Mouse (Mus musculus) heart, embryonic 10.5 days (tissue): ENCODE data around the gene Anxa6. TPM values are rescaled to one million over a fixed set of nuclear protein-coding genes. Genes with fewer than 3 reads are reported as not detected.
A peak's percentile ranks its signal among the peaks of the same experiment; 100 is the strongest.

Source experiments
- DNase-seq: peaks from one replicate; pipeline ENCODE4 v3.0.0-alpha.2; 2017; ENCODE audit warnings: low spot score
- H3K27ac ChIP-seq: fragments of 300-500 bp; sonication (generic); 2 replicates; pipeline ENCODE4 v1.5.1; 2016; ENCODE audit warnings: mild to moderate bottlenecking
- H3K27me3 ChIP-seq: fragments of 300-500 bp; sonication (generic); 2 replicates; pipeline ENCODE4 v1.6.1; 2016; ENCODE audit warnings: mild to moderate bottlenecking; ENCODE audit not compliant: poor library complexity, insufficient read depth, severe bottlenecking
- H3K36me3 ChIP-seq: fragments of 300-500 bp; sonication (generic); 2 replicates; pipeline ENCODE4 v1.6.1; 2016; ENCODE audit warnings: mild to moderate bottlenecking, moderate library complexity
- H3K4me1 ChIP-seq: fragments of 300-500 bp; sonication (generic); 2 replicates; pipeline ENCODE4 v1.6.1; 2016; ENCODE audit warnings: mild to moderate bottlenecking
- H3K4me3 ChIP-seq: fragments of 300-500 bp; sonication (generic); 2 replicates; pipeline ENCODE4 v1.5.1; 2016; ENCODE audit warnings: mild to moderate bottlenecking, moderate library complexity
- H3K9me3 ChIP-seq: fragments of 300-500 bp; sonication (generic); 2 replicates; pipeline ENCODE4 v1.6.1; 2016; ENCODE audit warnings: mild to moderate bottlenecking, moderate library complexity
- WGBS: fragments of 180-500 bp; shearing (Covaris S2); methylation state at CpG from one replicate; pipeline ENCODE4 v1.1.7; 2016; 5-methylcytosine and 5-hydroxymethylcytosine counted together
- polyA plus RNA-seq: library from polyadenylated mRNA; unstranded; fragments of >200 nt; fragmentation: Nextera tagmentation; extraction: Ambion mirVana; gene quantifications from 2 replicates; pipeline ENCODE4 v1.2.1, GENCODE M21; 2016

Gene Anxa6
- 255 and 342 TPM in 2 replicates for polyA plus RNA-seq

DNA sequence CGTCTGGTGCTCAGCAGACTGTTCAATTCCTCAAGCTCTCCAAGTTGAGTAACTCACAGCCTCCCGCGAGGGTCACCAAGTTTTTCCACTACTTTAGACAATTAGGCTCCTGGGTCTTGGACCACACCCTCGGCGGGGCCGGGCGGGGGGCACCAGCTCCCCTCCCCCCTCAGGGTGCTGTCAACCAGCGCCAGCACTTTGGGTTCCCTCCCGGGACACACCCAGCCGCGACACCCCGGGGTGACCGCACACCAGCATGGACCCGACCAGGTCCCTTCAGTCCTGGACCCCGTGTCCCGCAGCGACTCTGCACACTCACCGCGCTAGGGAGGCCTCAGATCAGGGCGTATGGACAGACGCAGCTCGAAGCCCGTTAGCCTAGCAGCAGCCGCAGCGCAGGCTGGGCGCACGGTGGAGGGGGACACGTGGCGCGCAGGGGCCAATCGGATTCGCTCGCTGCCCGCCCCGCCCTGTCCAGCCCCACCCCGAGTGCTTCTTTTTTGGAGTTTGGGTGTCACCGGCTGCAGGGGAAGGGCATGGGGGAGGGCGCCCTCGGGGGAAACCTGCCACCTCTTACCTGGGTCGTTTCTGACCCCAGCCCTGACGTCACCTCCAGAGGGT, at the start of gene Anxa6:
Anxa6 (minus strand) TSS at position 406 of the 621 bp plus-strand sequence.
- DNase-seq: peak; percentile 92
- peaks cover 45% of the 10 kb centered on the region for H3K4me1 ChIP-seq
- under 1% methylated on average over 40 of the region's 41 CpGs for WGBS
- H3K27me3 ChIP-seq: no peaks in the 10 kb centered on the region
- peak within 1 kb of the TSS; percentile 94 for H3K27ac ChIP-seq
- 0 out of 2 replicates have a peak, but pooled peaks cover 4% of the 10 kb centered on the region for H3K36me3 ChIP-seq
- peak within 1 kb of the TSS; percentile 87 for H3K4me3 ChIP-seq
- H3K9me3 ChIP-seq: no peaks in the 10 kb centered on the region

- Histone ChIP-seq H3K36me3 (no peaks in the 10 kb centered on the region), H3K4me3 (no peak overlapping the region), H3K27me3 (no peaks in the 10 kb centered on the region), H3K4me1 (peaks cover 44% of the 10 kb centered on the region), H3K27ac (no peak overlapping the region), H3K9me3 (peaks cover 6% of the 10 kb centered on the region; the same call in 1 of the 2 replicates)
- DNase-seq: no peak
- 87% methylated on average over 9 of the region's 9 CpGs for WGBS
These were observed 48.0 kb upstream of the Anxa6 start for GRCm38 (mm10) chr11:55081206-55081605.

DNA sequence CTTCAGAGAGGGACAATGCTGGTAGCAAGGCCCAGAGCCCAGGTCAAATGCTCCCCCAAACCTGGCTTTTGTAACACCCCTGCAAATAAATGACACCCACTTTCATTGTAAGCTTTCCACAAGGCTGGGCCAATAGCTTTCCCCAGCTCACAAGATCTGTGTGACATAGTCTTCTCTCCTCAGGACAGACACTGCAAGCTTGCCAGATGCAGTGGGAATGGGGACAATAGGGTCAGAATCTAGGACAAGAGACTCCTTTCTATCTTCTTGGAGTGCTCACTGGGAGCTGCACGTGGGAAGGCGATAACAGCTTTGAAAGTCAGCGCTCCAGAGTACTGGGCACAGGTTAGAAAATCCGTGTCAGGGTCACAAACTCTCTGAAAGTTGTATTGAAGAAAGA, 45.9 kb upstream of the Anxa6 start:
- Histone ChIP-seq H3K9me3 (peaks cover 6% of the 10 kb centered on the region; the same call in 1 of the 2 replicates), H3K36me3 (no peaks in the 10 kb centered on the region), H3K27me3 (no peaks in the 10 kb centered on the region), H3K4me1 (peaks cover 39% of the 10 kb centered on the region), H3K27ac (peak overlapping the region; percentile 5; the same call in 1 of the 2 replicates), H3K4me3 (no peak overlapping the region)
- no peak for DNase-seq
- 74% methylated on average over 4 of the region's 4 CpGs for WGBS

DNA sequence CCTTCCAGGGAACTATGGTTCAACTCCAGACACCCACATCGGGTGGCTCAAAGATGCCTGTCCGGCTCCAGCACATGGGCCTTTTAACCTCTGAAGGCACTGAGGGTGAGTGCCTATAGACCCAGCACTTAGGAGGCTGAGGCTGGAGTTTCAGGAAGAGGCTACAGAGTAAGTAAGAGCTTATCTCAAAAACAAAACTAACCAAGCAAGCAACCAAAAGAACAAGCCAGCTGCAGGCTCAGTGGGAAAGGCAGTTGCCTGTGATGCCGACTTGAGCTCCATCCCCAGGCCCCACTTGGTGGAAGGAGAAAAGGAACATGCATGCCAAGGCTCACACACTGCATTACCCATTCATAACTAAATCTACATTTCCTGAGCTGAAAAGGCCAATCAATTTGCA, 45.3 kb upstream of the Anxa6 start:
- Histone ChIP-seq H3K9me3 (peaks cover 6% of the 10 kb centered on the region; the same call in 1 of the 2 replicates), H3K4me3 (peak overlapping the region; percentile 62), H3K27ac (peak overlapping the region; percentile 93), H3K27me3 (no peaks in the 10 kb centered on the region), H3K36me3 (no peaks in the 10 kb centered on the region), H3K4me1 (peaks cover 41% of the 10 kb centered on the region)
- WGBS: 44% methylated on average over 3 of the region's 3 CpGs
- DNase-seq: no peak

- peaks cover 48% of the 10 kb centered on the region for H3K4me1 ChIP-seq
- under 1% methylated on average over 50 of the region's 50 CpGs for WGBS
- peaks cover 6% of the 10 kb centered on the region; the same call in 1 of the 2 replicates for H3K9me3 ChIP-seq
- peak within 1 kb of the TSS; percentile 93 for H3K27ac ChIP-seq
- peak within 1 kb of the TSS; percentile 62 for H3K4me3 ChIP-seq
- H3K27me3 ChIP-seq: no peaks in the 10 kb centered on the region
- DNase-seq: peak; percentile 82
- H3K36me3 ChIP-seq: no peaks in the 10 kb centered on the region
These were observed 44.3 kb upstream of the Anxa6 start, which contains the start of gene Ccdc69 for GRCm38 (mm10) chr11:55077331-55078231. TSS of gene Ccdc69 (minus strand) at chr11:55078131.

GRCm38 (mm10) chr11:55076234-55076633, 43.0 kb upstream of the Anxa6 start:
- DNase-seq: no peak
- H3K27me3 ChIP-seq: no peaks in the 10 kb centered on the region
- H3K4me3 ChIP-seq: no peak overlapping the region
- H3K36me3 ChIP-seq: no peaks in the 10 kb centered on the region
- WGBS: 86% methylated on average over 5 of the region's 5 CpGs
- peaks cover 48% of the 10 kb centered on the region for H3K4me1 ChIP-seq
- peaks cover 4% of the 10 kb centered on the region; the same call in 1 of the 2 replicates for H3K9me3 ChIP-seq
- 0 out of 2 replicates have a peak overlapping the region, but pooled peaks have one; percentile 93 for H3K27ac ChIP-seq

- Histone ChIP-seq H3K27me3 (no peaks in the 10 kb centered on the region), H3K4me3 (no peak overlapping the region), H3K27ac (peak overlapping the region; percentile 47; the same call in 1 of the 2 replicates), H3K4me1 (peaks cover 48% of the 10 kb centered on the region), H3K36me3 (no peaks in the 10 kb centered on the region), H3K9me3 (peaks cover 4% of the 10 kb centered on the region; the same call in 1 of the 2 replicates)
- DNase-seq: no peak
- 72% methylated on average over 2 of the region's 2 CpGs for WGBS
These were observed 42.4 kb upstream of the Anxa6 start for GRCm38 (mm10) chr11:55075602-55076001.

DNA sequence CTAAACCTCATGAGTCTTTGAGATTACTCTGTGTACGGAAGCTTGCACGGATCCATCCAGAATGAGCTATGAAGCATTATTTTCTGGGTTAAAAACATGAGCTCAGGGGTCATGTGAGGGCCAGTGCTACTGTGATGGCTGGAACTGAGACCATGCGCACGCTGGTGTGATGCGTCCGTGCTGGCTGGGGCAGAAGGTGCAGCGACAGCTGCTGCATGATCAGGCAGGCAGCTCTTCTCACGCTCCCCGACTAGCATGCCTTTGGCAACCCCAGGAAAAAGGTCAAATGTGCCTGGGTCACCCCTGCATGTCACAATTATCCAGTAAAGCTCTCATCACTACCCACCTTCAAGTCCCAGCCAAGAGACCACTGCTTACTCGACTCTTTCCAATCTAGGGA, 39.9 kb upstream of the Anxa6 start:
- WGBS: 63% methylated on average over 10 of the region's 10 CpGs
- DNase-seq: no peak
- no peaks in the 10 kb centered on the region for H3K27me3 ChIP-seq
- H3K4me1 ChIP-seq: peaks cover 46% of the 10 kb centered on the region
- H3K36me3 ChIP-seq: no peaks in the 10 kb centered on the region
- no peaks in the 10 kb centered on the region for H3K9me3 ChIP-seq
- H3K4me3 ChIP-seq: no peak overlapping the region
- peak overlapping the region; percentile 66 for H3K27ac ChIP-seq

DNA sequence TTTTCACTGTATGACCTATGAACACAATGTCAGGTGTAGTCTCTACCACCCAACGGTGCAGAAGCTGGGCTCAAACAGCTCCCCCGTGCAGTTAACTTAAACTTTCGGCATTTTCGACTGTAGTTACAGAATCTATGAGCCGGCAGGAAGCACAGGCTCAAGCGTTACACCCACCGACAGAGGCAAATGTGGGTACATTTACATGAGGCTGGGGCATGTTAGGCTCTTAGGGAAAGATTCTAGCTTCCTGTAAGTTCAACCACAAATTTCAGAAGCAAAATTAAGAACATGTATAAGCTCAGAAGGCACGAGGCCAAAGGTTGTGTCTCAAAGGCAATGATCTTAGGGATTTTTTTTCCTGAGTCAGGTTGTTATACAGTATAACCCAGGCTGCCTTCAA, 39.2 kb upstream of the Anxa6 start:
- WGBS: 79% methylated on average over 8 of the region's 8 CpGs
- no peaks in the 10 kb centered on the region for H3K9me3 ChIP-seq
- H3K4me3 ChIP-seq: no peak overlapping the region
- no peak for DNase-seq
- H3K36me3 ChIP-seq: no peaks in the 10 kb centered on the region
- no peaks in the 10 kb centered on the region for H3K27me3 ChIP-seq
- peaks cover 39% of the 10 kb centered on the region for H3K4me1 ChIP-seq
- H3K27ac ChIP-seq: no peak overlapping the region

- Histone ChIP-seq H3K27me3 (no peaks in the 10 kb centered on the region), H3K4me3 (no peak overlapping the region), H3K9me3 (no peaks in the 10 kb centered on the region), H3K4me1 (peaks cover 28% of the 10 kb centered on the region), H3K27ac (no peak overlapping the region), H3K36me3 (no peaks in the 10 kb centered on the region)
- WGBS: 81% methylated on average over 5 of the region's 5 CpGs
- no peak for DNase-seq
These were observed 38.1 kb upstream of the Anxa6 start for GRCm38 (mm10) chr11:55071344-55071743.

GRCm38 (mm10) chr11:55069023-55069422, 35.8 kb upstream of the Anxa6 start:
- Histone ChIP-seq H3K36me3 (no peaks in the 10 kb centered on the region), H3K27ac (peak overlapping the region; percentile 79), H3K4me1 (peaks cover 17% of the 10 kb centered on the region), H3K9me3 (no peaks in the 10 kb centered on the region), H3K4me3 (no peak overlapping the region), H3K27me3 (no peaks in the 10 kb centered on the region)
- WGBS: 35% methylated on average over 2 of the region's 2 CpGs
- DNase-seq: peak; percentile 81

GRCm38 (mm10) chr11:55066921-55067320, 33.7 kb upstream of the Anxa6 start:
- WGBS: 63% methylated on average over 4 of the region's 4 CpGs
- Histone ChIP-seq H3K27me3 (no peaks in the 10 kb centered on the region), H3K27ac (no peak overlapping the region), H3K4me1 (peaks cover 21% of the 10 kb centered on the region), H3K4me3 (no peak overlapping the region), H3K36me3 (no peaks in the 10 kb centered on the region), H3K9me3 (no peaks in the 10 kb centered on the region)
- DNase-seq: no peak

- H3K27me3 ChIP-seq: no peaks in the 10 kb centered on the region
- H3K4me3 ChIP-seq: no peak overlapping the region
- peak overlapping the region; percentile 72; the same call in 1 of the 2 replicates for H3K27ac ChIP-seq
- 32% methylated on average over 5 of the region's 5 CpGs for WGBS
- H3K9me3 ChIP-seq: no peaks in the 10 kb centered on the region
- peak; percentile 71 for DNase-seq
- peaks cover 24% of the 10 kb centered on the region for H3K4me1 ChIP-seq
- H3K36me3 ChIP-seq: peaks cover 16% of the 10 kb centered on the region; the same call in 1 of the 2 replicates
These were observed 29.6 kb upstream of the Anxa6 start for GRCm38 (mm10) chr11:55062856-55063255.
